Mouse (Mus musculus) E14TG2a.4 (cell line): Measurements from ENCODE around the gene Tmem106c.

Source experiments
- CTCF ChIP-seq: conservative IDR thresholded peaks from 2 replicates; pipeline ENCODE4 v1.5.1; 2014; ENCODE audit warnings: low read length
- POU5F1 ChIP-seq: IDR thresholded peaks from 2 replicates; pipeline ENCODE4 v1.6.1; 2014; ENCODE audit warnings: low read length, borderline replicate concordance

- TF ChIP-seq CTCF (no peak), POU5F1 (no peak)
Measured at GRCm38 (mm10) chr15:97972580-97972979, 8.6 kb downstream of the Tmem106c start.
